Mouse (Mus musculus) liver, embryonic 16.5 days (tissue): ENCODE measurements around the gene Zfp326. TPM values are rescaled to one million over a fixed set of nuclear protein-coding genes. Genes with fewer than 3 reads are reported as not detected.

Experiments
- ATAC-seq: fragments of 200-750 bp; cut with Nextera tagmentation; 2 replicates; pipeline ENCODE4 v1.8.0; 2017; ENCODE audit warnings: low read depth, mild to moderate bottlenecking, moderate number of reproducible peaks, moderate library complexity
- H3K27ac ChIP-seq: fragments of 300-500 bp; sonication (generic); 2 replicates; pipeline ENCODE4 v1.5.1; 2014; ENCODE audit warnings: mild to moderate bottlenecking, low read length
- H3K27me3 ChIP-seq: fragments of 300-500 bp; sonication (generic); 2 replicates; pipeline ENCODE4 v1.6.1; 2014; ENCODE audit warnings: low read depth, low read length, mixed read lengths; ENCODE audit not compliant: control insufficient read depth, insufficient read depth
- H3K36me3 ChIP-seq: fragments of 300-500 bp; sonication (generic); 2 replicates; pipeline ENCODE4 v1.6.1; 2014; ENCODE audit warnings: mild to moderate bottlenecking; ENCODE audit not compliant: control insufficient read depth, insufficient read depth
- H3K4me1 ChIP-seq: fragments of 300-500 bp; sonication (generic); 2 replicates; pipeline ENCODE4 v1.6.1; 2014; ENCODE audit warnings: low read depth, low read length, mixed read lengths; ENCODE audit not compliant: control insufficient read depth
- H3K4me2 ChIP-seq: fragments of 300-500 bp; sonication (generic); 2 replicates; pipeline ENCODE4 v1.6.1; 2014; ENCODE audit warnings: low read depth, low read length, mixed read lengths
- H3K4me3 ChIP-seq: fragments of 300-500 bp; sonication (generic); 2 replicates; pipeline ENCODE4 v1.5.1; 2014; ENCODE audit warnings: low read depth, mild to moderate bottlenecking, low read length
- H3K9ac ChIP-seq: fragments of 300-500 bp; sonication (generic); 2 replicates; pipeline ENCODE4 v1.6.1; 2014; ENCODE audit warnings: low read depth, low read length
- H3K9me3 ChIP-seq: fragments of 300-500 bp; sonication (generic); replicated peaks from 2 replicates; pipeline ENCODE4 v1.6.1; 2016; ENCODE audit warnings: low read length; ENCODE audit not compliant: control insufficient read depth
- WGBS: fragments of 180-500 bp; shearing (Covaris S2); extraction: QIAGEN DNeasy Blood & Tissue Kit; methylation state at CpG from one replicate; pipeline ENCODE4 v1.1.7; 2014; ENCODE audit not compliant: insufficient replicate concordance; 5-methylcytosine and 5-hydroxymethylcytosine counted together
- polyA plus RNA-seq: library from polyadenylated mRNA; unstranded; fragments of >200 nt; fragmentation: Nextera tagmentation; extraction: Ambion mirVana; gene quantifications from 2 replicates; pipeline ENCODE4 v1.2.1, GENCODE M21; 2015

Zfp326 gene
- polyA plus RNA-seq, 1 experiment from 2014 or later = 5.1 TPM

DNA sequence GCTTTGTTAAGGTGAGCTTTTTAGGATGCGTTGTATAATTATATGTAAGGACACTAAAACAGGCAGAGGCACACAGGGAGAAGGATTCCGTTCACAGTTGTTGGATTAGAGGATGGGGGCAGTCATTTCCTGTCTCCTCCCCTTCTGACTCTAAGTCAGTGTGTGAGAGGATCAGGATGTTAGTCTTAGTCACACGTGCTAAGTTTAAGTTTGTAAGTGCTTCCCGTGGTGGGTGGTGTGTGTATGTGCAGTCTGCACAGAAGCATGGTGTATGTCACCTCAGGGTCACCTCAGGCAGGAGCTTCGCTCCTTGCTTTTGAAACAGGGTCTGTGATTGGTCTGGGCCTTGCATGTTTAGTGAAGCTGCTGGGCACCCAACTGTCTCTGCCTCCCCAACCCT, 35.1 kb downstream of the Zfp326 start:
- H3K4me3 ChIP-seq = no peak overlapping the region
- 56% methylated on average over 5 of the region's 5 CpGs for WGBS
- no peak for ATAC-seq
- no peak overlapping the region for H3K9ac ChIP-seq
- H3K9me3 ChIP-seq = no peaks in the 10 kb centered on the region
- H3K4me2 ChIP-seq = no peak overlapping the region
- peaks cover 6% of the 10 kb centered on the region for H3K36me3 ChIP-seq
- H3K27me3 ChIP-seq = no peaks in the 10 kb centered on the region
- H3K27ac ChIP-seq = no peak overlapping the region
- no peaks in the 10 kb centered on the region for H3K4me1 ChIP-seq

DNA sequence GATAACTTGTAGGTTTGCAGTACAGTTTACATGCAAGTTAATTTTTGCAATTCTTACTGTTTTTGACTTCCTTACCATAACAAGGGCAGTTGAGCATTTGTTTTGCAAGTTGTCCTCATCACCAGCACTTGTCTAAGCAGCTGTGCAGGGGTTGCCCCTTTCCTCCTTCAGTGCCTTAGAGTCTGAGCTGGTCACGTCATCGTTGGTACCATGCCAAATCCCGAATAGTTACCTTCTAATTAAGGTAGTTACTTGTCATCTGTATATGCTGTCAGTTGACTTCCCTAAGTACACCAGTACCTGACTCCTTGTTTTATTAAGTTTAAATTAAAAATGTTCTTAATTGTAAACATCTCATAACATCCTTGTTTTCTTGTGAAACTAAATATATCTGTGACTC, 41.0 kb downstream of the Zfp326 start:
- H3K27me3 ChIP-seq = no peaks in the 10 kb centered on the region
- no peak for ATAC-seq
- no peak overlapping the region for H3K4me3 ChIP-seq
- H3K36me3 ChIP-seq = peaks cover 8% of the 10 kb centered on the region
- H3K4me2 ChIP-seq = no peak overlapping the region
- 68% methylated on average over 3 of the region's 3 CpGs for WGBS
- no peak overlapping the region for H3K9ac ChIP-seq
- no peaks in the 10 kb centered on the region for H3K9me3 ChIP-seq
- H3K4me1 ChIP-seq = no peaks in the 10 kb centered on the region
- H3K27ac ChIP-seq = no peak overlapping the region

DNA sequence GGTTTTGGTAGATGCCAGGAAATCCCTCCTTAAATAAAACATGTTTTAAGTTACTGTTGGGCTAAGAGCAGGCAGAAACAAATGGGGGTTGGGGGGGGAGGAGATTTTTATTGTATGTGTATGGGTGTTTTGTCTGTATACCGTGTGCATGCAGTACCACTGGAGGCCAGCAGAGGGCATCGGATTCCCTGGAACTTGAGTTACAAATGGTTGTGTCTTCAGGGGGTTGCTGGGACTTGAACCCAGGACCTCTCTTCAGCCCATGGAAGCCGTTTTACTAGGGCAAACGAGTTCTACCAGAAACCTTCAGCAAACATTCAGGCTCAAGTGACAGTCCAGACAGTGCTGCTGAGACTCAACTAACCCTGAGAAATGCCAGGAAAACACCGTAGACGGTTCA, 41.9 kb downstream of the Zfp326 start:
- H3K4me2 ChIP-seq = no peak overlapping the region
- 79% methylated on average over 6 of the region's 6 CpGs for WGBS
- peaks cover 8% of the 10 kb centered on the region for H3K36me3 ChIP-seq
- no peak for ATAC-seq
- no peak overlapping the region for H3K9ac ChIP-seq
- no peaks in the 10 kb centered on the region for H3K27me3 ChIP-seq
- H3K27ac ChIP-seq = no peak overlapping the region
- H3K9me3 ChIP-seq = no peaks in the 10 kb centered on the region
- H3K4me1 ChIP-seq = no peaks in the 10 kb centered on the region
- no peak overlapping the region for H3K4me3 ChIP-seq

DNA sequence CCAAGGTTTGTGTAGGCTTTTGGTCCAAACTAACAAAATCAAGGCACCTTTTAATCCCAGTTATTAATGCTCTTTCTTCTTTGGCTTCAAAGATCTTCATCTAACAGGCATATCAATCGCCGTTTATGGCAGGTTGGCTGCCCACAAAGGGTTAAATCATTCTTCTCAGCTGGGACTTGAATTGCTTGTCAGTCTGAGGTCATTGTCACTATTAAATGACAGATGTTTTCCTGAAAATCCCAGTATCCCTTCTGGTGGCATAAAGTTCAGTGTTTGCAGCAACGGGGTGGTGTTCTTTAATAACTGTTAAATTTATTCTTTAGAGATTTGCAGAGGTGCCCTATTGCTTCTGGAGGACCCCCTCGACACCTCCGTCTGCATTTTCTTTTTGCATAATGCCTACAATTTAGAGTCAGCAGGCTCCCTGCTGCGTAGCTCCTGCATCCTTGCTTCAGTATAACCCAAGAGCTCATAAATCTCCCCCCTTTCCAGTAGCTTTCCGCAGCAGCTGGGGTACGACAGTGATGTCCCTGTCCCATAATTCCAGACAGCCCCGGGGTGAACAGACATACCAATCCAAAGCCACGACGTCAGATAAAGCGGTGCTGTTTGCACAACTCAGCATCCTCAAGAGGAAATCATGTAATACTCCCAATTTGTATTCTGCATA, 46.6 kb downstream of the Zfp326 start:
- WGBS = 77% methylated on average over 12 of the region's 12 CpGs
- no peaks in the 10 kb centered on the region for H3K9me3 ChIP-seq
- H3K27me3 ChIP-seq = no peaks in the 10 kb centered on the region
- no peak overlapping the region for H3K4me2 ChIP-seq
- no peak overlapping the region for H3K9ac ChIP-seq
- H3K4me3 ChIP-seq = no peak overlapping the region
- H3K36me3 ChIP-seq = peaks cover 2% of the 10 kb centered on the region; the same call in 1 of the 2 replicates
- no peaks in the 10 kb centered on the region for H3K4me1 ChIP-seq
- no peak overlapping the region for H3K27ac ChIP-seq
- ATAC-seq = no peak

DNA sequence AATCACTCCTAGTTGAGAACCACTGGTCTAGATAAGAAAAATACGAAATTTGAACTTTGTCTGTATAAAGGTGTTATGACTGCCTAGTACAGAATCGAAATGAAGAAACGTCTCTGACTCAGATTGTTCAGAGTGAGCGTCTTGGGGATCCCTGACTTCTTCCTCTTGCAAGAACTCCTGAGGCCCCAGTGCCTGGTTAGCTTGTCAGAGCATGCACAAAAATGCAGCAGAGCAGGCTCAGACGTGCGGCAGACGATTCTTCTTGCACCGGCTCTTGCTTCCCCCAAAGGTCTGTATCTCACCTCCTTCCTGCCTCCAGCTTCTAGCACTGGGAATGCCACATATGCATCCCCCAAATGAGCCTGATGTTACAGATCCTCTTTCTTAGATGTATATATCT, 48.0 kb downstream of the Zfp326 start:
- H3K4me1 ChIP-seq = no peaks in the 10 kb centered on the region
- H3K4me3 ChIP-seq = no peak overlapping the region
- no peaks in the 10 kb centered on the region for H3K27me3 ChIP-seq
- no peaks in the 10 kb centered on the region for H3K9me3 ChIP-seq
- no peaks in the 10 kb centered on the region for H3K36me3 ChIP-seq
- H3K9ac ChIP-seq = no peak overlapping the region
- H3K27ac ChIP-seq = no peak overlapping the region
- 65% methylated on average over 8 of the region's 8 CpGs for WGBS
- ATAC-seq = no peak
- no peak overlapping the region for H3K4me2 ChIP-seq

DNA sequence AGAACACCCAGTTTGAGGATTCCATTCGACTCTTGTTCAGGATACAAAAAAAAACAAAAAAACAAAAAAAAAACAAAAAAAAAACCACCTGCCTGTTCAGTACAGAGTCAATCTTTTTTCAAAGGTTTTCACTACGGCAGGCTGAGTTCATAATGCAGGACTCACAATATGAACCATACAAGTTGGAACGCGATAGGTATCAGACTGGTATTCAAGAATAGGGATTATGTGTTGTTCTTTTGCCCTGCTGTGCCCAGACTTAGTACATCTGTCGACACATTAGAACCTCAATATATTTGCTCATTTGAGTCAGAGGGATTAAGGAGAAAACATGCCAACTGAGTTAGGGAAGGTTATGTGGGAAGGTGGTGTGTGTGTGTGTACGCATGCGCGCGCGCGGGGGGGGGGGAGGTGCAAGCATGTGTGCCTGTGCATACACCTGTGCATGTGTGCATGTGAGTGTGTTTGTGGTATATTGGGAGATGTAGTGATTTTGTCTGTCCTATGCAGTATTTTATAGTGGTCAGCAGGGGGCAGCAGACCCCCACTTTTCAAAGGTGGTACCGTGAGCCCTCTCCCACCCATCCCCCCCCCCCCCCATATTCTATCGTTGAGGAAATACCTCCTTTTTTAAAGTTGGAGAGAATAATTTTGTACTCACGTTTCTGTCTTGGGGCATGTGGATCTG, 49.3 kb downstream of the Zfp326 start:
- Histone ChIP-seq H3K4me1 (no peaks in the 10 kb centered on the region), H3K4me3 (no peak overlapping the region), H3K36me3 (no peaks in the 10 kb centered on the region), H3K27ac (no peak overlapping the region), H3K9ac (no peak overlapping the region), H3K9me3 (no peaks in the 10 kb centered on the region), H3K4me2 (no peak overlapping the region), H3K27me3 (no peaks in the 10 kb centered on the region)
- ATAC-seq = no peak
- WGBS = 63% methylated on average over 14 of the region's 14 CpGs

DNA sequence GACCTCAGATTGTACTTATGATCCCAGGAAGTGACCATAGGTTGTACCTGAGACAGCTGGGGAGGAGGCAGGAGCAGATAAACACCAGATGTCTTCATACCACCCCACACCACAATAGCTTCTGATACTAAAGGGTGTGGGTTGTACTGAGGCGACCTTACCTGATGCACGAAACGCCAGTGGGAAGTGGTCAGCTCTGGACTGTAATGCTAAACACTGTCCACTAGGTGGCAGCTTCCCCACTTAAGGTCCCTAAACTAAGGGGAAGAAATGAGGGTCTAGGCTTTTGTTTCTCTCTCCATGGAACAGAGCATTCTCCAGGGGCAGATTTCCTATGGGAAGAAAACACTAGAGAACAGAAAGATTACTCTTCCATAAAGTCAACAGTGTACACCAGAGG, 53.9 kb downstream of the Zfp326 start:
- H3K9ac ChIP-seq = no peak overlapping the region
- H3K27me3 ChIP-seq = no peaks in the 10 kb centered on the region
- no peak overlapping the region for H3K4me2 ChIP-seq
- WGBS = 27% methylated on average over 3 of the region's 3 CpGs
- no peaks in the 10 kb centered on the region for H3K36me3 ChIP-seq
- H3K4me3 ChIP-seq = no peak overlapping the region
- H3K27ac ChIP-seq = no peak overlapping the region
- no peak for ATAC-seq
- no peaks in the 10 kb centered on the region for H3K9me3 ChIP-seq
- no peaks in the 10 kb centered on the region for H3K4me1 ChIP-seq

DNA sequence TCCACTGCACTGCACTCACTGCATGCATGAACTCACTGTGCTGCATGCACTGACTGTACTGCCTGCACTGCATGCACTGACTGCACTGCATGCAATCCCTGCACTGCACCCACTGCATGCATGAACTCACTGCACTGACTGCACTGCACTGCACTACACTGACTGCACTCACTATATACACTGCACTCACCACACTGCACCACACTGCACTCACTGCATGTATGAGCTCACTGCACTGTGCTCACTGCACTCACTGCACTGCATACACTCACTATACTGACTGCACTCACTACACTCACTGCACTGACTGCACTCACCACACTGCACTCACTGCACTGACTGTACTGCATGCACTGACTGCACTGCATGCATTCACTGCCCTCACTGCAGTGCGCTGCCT, 56.0 kb downstream of the Zfp326 start:
- Histone ChIP-seq H3K9ac (no peak overlapping the region), H3K4me2 (no peak overlapping the region), H3K27ac (no peak overlapping the region), H3K36me3 (no peaks in the 10 kb centered on the region), H3K27me3 (no peaks in the 10 kb centered on the region), H3K4me1 (no peaks in the 10 kb centered on the region), H3K9me3 (no peaks in the 10 kb centered on the region), H3K4me3 (no peak overlapping the region)
- ATAC-seq = no peak
- WGBS = 68% methylated on average over 1 of the region's 1 CpGs

DNA sequence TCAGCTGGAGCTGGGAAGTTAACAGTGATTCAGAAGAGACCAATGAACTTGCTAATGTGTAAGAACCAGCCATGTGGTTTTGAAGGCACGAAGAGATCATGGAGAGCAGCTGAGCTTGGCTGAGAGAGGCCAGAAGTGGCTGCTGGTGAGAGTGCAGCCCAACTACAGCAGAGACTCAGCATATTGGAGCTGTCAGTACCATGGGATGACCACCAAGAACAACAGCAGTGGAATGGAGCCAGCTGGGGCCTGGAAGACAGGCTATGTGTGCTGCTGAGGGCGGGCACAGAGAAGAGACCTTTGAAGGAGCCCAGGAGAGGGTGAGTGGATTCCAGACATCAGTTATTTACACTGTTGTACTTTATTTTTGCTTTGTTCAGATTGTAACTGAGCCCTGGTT, 65.6 kb downstream of the Zfp326 start:
- H3K27me3 ChIP-seq = no peaks in the 10 kb centered on the region
- no peak overlapping the region for H3K9ac ChIP-seq
- WGBS = 49% methylated on average over 2 of the region's 2 CpGs
- no peaks in the 10 kb centered on the region for H3K4me1 ChIP-seq
- no peak for ATAC-seq
- no peak overlapping the region for H3K4me3 ChIP-seq
- no peak overlapping the region for H3K27ac ChIP-seq
- no peak overlapping the region for H3K4me2 ChIP-seq
- H3K9me3 ChIP-seq = no peaks in the 10 kb centered on the region
- no peaks in the 10 kb centered on the region for H3K36me3 ChIP-seq
